Mouse (Mus musculus) C2C12 (cell line): ENCODE measurements around the gene Pdzd2.

Source experiments
- CTCF ChIP-seq: IDR thresholded peaks from one replicate; pipeline ENCODE4 v1.5.1; 2011; ENCODE audit not compliant: control insufficient read depth, insufficient read depth, insufficient read length
- FOSL1 ChIP-seq: IDR thresholded peaks from one replicate; pipeline ENCODE4 v1.8.0; 2011; ENCODE audit warnings: mild to moderate bottlenecking, low read length; ENCODE audit not compliant: poor library complexity, insufficient read depth, severe bottlenecking
- MAX ChIP-seq: IDR thresholded peaks from one replicate; pipeline ENCODE4 v1.6.1; 2011; ENCODE audit warnings: mild to moderate bottlenecking, control low read depth
- MYOD1 ChIP-seq: IDR thresholded peaks from one replicate; pipeline ENCODE4 v1.6.1; 2011; ENCODE audit warnings: low read depth; ENCODE audit not compliant: control insufficient read depth, insufficient read length
- MYOG ChIP-seq: IDR thresholded peaks from one replicate; pipeline ENCODE4 v1.6.1; 2011; ENCODE audit not compliant: control insufficient read depth, insufficient read length; ENCODE audit errors: extremely low read depth
- USF1 ChIP-seq: IDR thresholded peaks from one replicate; pipeline ENCODE4 v1.6.1; 2011; ENCODE audit warnings: low read depth, mild to moderate bottlenecking, control low read depth, moderate library complexity

DNA sequence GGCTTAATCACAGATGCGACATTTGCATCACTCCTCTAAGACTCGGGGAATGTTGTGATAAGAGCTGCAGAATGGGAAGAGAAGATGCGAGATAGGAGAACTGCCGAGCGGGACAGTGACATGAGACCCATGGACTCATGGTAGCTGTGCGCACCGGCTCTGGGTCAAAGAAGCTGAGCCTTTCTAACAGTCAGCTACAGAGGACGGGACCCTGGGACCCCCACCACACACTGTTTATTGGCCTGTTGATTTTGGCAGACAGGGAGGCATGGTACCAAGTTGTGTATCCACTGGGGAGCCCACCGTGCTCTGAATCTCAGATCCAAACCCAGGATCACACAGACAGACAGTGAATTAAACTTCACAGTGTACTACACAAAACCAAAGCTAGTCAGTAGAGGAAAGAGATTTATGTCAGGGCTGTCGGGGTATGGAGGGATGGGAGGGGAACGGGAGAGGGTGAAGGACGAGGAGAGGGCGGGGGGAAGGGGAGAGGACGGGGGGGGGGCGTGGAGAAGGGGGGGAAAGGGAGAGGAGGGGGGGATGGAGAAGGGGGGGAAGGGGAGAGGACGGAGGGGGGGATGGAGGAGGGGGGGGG lies 42.1 kb upstream of the Pdzd2 start:
- TF ChIP-seq MYOG (no peak), MAX (no peak), CTCF (no peak), MYOD1 (no peak), FOSL1 (no peak), USF1 (no peak)
